Comparison of ENCODE assay signal across 9 mouse cellular contexts in the genomic region with DNA sequence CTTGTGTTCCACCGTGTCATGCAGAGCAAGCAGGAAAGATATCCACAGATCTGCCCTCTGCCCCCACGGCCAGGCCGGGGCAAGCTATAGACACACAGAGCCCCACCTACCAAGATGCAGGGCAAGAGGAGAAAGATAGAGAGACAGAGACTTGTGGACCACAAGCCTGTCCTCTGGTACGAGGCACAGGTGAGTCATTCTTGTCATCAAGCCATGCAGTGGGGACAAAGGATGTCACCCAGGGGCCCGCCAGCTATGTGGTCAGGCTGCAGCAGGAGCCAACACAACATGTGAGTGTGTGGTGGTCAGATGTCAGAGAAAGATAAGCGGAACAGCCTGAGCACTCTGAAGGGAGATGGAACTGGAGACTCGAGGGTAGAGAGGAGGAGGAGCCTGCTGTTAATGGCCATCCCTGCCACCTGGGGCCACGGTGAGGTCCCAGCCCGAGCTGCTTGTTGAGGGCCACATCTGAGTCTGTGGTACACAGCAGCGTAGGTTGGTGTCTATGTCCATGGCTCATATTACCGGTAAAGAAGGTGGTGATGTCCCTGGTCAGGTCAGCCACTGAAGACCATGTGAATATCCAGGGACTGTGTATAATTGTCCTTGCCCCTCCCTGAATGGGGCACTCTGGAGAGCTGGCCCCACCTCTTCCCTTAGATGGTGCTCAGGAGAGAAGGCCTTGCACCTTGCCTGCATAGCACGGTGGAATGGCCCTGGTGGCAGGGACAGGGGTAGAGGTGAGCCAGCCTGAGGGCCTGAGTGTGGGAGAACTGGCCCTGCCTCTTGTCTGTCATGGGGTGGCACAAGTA.
DNase-seq lines count a peak whose midpoint lies in the region; ATAC-seq lines count a peak whose summit lies in the region.
"Had no signal": no experiment of that assay in that cellular context is flagged by ENCODE, and none has a peak within 500 bp of the region (broad histone marks: within the 10 kb centered on the region; RNA-seq: fewer than 3 reads in every experiment).

No protein-coding gene starts in this region.

- H3K27me3 ChIP-seq in forebrain, embryonic 11.5 days (ENCODE audit: control insufficient read depth, insufficient read depth, low read length), result no peaks in the 10 kb centered on the region
- H3K27me3 ChIP-seq in forebrain, embryonic 12.5 days, result no peaks in the 10 kb centered on the region
- no peaks in the 10 kb centered on the region for H3K27me3 ChIP-seq in hindbrain, embryonic 13.5 days

- H3K4me3 ChIP-seq in forebrain, embryonic 11.5 days (ENCODE audit: low read depth, low read length), result no peak overlapping the region
- no peak overlapping the region for H3K4me3 ChIP-seq in forebrain, embryonic 12.5 days (replicated peaks)
- no peak overlapping the region for H3K4me3 ChIP-seq in hindbrain, embryonic 13.5 days

- no peaks in the 10 kb centered on the region for H3K4me1 ChIP-seq in forebrain, embryonic 11.5 days (replicated peaks; ENCODE audit: control insufficient read depth, insufficient read depth, low read length)
- H3K4me1 ChIP-seq in forebrain, embryonic 12.5 days, result no peaks in the 10 kb centered on the region
- H3K4me1 ChIP-seq in hindbrain, embryonic 13.5 days (replicated peaks), result peaks cover 11% of the 10 kb centered on the region

- no peak overlapping the region for H3K9ac ChIP-seq in forebrain, embryonic 11.5 days (ENCODE audit: low read length)
- H3K9ac ChIP-seq in forebrain, embryonic 12.5 days, result no peak overlapping the region
- H3K9ac ChIP-seq in hindbrain, embryonic 13.5 days, result no peak overlapping the region

- DNase-seq in forebrain, embryonic 11.5 days (ENCODE audit: low spot score), result no peak
- peak; percentile 86 for DNase-seq in 416B (ENCODE audit: low read depth)
- no peak for DNase-seq in gastrocnemius, postnatal 10 days
- DNase-seq in adrenal gland, postnatal 25 days, result no peak
- DNase-seq in frontal cortex, postnatal 36 days (ENCODE audit: low spot score in 2 of 2), result no peak
- DNase-seq: right cerebral cortex, postnatal 4 days had no signal

- no peak overlapping the region for H3K4me2 ChIP-seq in forebrain, embryonic 11.5 days (ENCODE audit: low read depth, low read length, severe bottlenecking)
- H3K4me2 ChIP-seq in forebrain, embryonic 12.5 days, result no peak overlapping the region
- no peak overlapping the region for H3K4me2 ChIP-seq in hindbrain, embryonic 13.5 days

- H3K36me3 ChIP-seq in forebrain, embryonic 11.5 days (ENCODE audit: control insufficient read depth, insufficient read depth, low read length), result no peaks in the 10 kb centered on the region
- H3K36me3 ChIP-seq in forebrain, embryonic 12.5 days (replicated peaks), result no peaks in the 10 kb centered on the region
- no peaks in the 10 kb centered on the region for H3K36me3 ChIP-seq in hindbrain, embryonic 13.5 days

- no peak overlapping the region for H3K27ac ChIP-seq in forebrain, embryonic 11.5 days (ENCODE audit: low read depth, low read length)
- H3K27ac ChIP-seq in forebrain, embryonic 12.5 days, result no peak overlapping the region
- no peak overlapping the region for H3K27ac ChIP-seq in hindbrain, embryonic 13.5 days

- 79% methylated on average over 12 of the region's 12 CpGs for WGBS in forebrain, embryonic 11.5 days
- WGBS in forebrain, embryonic 12.5 days, result 86% methylated on average over 12 of the region's 12 CpGs
- WGBS in hindbrain, embryonic 13.5 days, result 80% methylated on average over 12 of the region's 12 CpGs

- H3K9me3 ChIP-seq in forebrain, embryonic 11.5 days (ENCODE audit: control insufficient read depth, low read length), result no peaks in the 10 kb centered on the region
- no peaks in the 10 kb centered on the region for H3K9me3 ChIP-seq in forebrain, embryonic 12.5 days
- no peaks in the 10 kb centered on the region for H3K9me3 ChIP-seq in hindbrain, embryonic 13.5 days

- ATAC-seq in forebrain, embryonic 11.5 days (replicated peaks; ENCODE audit: low FRiP score), result 0 out of 2 replicates have a peak, but pooled peaks have one; percentile 36
- no peak for ATAC-seq in forebrain, embryonic 12.5 days (ENCODE audit: low FRiP score)
- ATAC-seq in hindbrain, embryonic 13.5 days (ENCODE audit: low FRiP score), result peak; percentile 47
- ATAC-seq in megakaryocyte-erythroid progenitor cell, adult 5-6 weeks (replicated peaks; ENCODE audit: low FRiP score, low TSS enrichment, poor library complexity, severe bottlenecking), result peak; percentile 79
